Mouse (Mus musculus): ENCODE measurements around the gene Bend3.

Bend3 gene

DNA sequence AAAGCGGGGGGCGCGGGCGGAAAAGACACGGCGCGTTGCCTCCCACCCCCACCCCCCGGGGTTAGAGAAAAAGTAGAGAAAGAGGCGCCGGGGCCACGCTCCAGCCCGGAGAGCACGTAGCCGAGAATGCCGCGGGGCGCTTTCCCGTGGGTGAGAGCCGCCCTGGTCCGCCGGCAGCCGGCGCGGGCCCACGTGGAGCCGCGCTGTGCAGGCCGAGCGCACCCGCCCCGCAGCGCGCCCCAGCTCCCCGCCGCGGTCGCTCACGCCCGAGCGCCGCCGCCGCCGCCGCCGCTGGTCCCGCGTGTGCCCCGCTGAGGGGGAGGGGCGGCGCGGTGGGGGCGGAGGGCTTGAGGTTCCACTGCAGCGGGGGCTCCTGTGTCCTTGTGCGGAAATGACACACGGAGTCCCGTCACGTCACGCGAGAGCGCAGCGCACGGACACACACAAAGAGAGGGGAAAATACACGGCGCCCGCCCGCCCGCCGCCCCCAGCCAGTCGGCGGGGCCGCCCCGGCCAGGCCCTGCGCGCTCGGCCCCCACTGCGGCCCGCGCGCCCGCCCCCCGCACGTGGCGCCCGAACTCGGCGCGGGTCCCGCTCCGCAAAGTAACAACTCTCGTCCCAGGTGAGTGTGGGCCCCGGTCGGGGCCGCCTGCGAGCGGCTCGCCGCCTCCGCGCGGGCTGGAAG is at the start of gene Bend3:
Gene Bend3 (plus strand): TSS at position 81 of the 685 bp plus-strand sequence.
- DNase-seq (ENCODE audit: low spot score), result peak; percentile 83

DNA sequence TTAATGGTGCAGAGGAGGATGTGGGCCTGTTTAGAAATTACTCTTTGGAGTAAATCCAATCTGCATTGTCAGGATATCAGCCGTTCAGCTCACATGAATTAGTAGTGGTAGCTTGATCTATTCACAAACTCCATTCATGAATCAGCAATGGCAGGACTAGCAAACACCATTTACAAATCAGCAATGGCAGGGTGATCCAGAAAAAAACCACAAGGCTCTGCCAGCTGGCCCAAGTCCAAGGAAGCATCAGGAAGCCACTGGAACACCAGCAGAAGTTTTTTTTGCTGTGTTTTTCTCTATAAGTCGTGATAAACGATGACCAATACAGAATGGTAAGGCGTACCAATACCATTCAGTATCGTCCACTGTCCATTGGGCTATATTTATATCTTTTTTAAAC is 48.0 kb upstream of the Bend3 start:
- no peak for DNase-seq (ENCODE audit: low spot score)

DNA sequence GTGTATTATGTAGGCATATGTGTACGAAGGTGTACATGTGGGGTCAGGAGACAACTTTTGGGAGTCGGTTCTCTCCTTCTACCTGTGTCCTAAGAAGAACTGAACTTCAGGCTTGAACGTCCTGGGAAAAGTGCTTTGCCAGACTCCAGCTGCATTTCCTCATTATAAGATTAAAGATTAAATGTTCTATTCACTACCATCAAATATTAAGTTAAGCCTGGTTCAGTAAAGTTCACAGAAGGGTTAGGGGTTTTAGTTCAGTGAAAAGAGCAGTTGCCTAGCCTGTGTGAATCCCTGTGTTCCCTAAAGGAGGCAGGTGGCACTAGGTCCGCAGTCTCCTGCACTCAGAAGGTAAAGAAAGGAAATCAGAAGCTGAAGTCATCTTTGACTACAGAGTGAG is 44.3 kb upstream of the Bend3 start:
- DNase-seq (ENCODE audit: low spot score), result no peak

DNA sequence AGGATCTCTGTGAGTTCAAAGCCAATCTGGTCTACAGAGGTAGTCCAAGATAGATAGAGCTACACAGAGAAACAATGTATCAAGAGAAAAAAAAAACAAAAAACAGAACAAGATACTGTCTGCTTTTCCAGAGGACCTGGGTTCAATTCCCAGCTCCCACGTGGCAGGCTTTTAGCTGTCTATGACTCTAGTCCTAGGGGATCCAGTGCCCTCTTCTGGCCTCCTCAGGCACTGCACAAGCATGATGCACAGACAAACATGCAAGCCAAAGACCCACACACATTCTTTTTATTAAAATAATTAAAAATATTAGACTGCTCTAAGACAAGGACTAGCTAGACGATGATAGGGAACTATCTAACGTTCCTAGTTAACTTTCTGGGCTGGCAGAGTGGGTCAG is 42.9 kb upstream of the Bend3 start:
- no peak for DNase-seq (ENCODE audit: low spot score)

DNA sequence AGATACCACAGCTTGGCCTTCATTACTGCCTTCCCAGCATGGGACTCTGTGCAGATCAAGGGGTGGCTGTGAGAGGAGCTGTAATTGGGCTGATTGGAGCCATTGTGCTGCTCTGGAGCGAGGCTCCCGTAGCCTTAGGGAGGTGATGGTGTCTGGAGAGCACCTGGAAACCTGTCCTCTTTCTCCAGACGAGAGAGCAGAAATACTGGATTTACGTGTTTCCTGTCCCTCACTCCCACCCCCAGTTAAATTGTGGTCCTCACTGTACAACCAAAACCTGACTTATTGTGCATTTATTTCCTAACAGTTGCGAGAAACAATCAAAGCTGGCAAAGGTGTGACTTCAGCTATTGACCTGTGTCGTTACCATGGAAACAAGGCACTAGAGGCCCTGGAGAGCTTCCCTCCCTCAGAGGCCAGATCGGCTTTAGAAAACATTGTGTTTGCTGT is 39.1 kb upstream of the Bend3 start:
- DNase-seq (ENCODE audit: low spot score), result no peak

DNA sequence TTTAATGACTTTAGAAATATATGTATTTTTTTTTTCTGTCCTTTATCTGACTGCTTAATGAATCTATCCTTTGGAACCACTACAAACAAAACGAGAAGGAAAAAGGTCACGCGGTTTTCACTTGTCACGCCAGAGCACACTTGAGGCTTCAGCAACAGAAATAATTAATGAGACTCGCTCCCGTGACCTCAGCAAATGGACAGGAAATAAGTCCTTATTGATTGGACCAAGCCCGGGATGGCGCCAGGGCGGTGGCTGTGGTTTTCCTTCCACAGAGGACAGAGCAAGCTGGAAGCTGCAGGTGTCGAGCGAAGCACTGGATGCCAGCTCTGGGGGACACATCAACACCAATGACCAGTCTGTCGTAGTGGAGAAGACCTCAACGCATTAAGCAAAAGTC is 38.6 kb upstream of the Bend3 start:
- DNase-seq (ENCODE audit: low spot score), result no peak

DNA sequence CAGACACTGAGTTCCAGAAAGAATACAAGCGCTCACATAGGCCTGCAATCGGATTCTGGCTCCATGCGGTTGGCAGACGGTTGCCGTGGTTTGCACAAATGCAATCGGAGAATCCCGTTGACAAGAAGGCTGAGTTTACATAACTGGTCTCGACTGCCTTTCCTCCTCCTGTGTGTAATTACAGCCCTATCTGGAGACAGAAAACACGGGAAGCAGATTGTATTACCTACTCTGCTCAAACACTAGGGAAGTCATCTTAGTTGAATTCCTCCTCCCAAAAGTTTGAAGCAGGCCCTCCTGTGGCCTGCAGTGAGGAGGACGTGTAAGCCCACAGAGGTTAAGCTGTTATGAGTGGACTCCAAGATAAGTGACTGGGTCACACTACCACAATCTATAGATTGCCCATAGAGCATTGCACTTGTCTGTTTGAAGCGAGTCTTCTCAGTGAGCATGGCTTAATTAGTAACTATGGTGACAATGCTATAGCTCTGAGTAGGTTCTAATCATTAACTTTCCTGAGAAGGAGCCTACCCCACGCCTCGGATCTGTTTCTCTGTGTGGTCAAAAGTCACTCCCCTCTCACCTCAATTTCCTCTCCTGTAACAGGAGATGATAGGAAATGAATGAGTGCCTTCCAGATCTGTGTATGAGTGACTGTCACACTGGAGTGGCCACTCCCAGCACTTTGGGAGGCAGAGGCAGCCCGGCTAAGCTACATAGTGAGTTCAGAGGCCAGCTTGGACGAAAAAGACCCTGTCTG is 37.5 kb upstream of the Bend3 start:
- no peak for DNase-seq (ENCODE audit: low spot score)

DNA sequence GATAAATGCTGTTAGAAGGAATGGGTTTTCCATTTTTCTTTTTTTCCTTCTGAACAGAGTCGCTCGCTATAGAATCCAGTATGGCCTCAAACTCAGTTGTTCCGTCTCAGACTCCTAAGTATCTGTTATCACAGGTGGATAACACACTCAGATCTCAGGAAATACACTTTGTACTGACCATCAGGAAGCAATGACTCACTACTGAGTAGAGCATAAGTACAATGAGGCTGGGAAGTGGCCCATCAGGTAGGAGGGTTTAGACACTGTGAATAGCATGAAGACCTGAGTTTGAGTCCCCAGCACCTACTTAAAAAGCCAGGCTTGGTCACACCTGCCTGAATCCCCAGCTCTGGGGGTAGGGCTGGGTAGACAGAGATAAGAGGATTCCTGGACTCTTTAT is 30.0 kb upstream of the Bend3 start:
- no peak for DNase-seq (ENCODE audit: low spot score)

DNA sequence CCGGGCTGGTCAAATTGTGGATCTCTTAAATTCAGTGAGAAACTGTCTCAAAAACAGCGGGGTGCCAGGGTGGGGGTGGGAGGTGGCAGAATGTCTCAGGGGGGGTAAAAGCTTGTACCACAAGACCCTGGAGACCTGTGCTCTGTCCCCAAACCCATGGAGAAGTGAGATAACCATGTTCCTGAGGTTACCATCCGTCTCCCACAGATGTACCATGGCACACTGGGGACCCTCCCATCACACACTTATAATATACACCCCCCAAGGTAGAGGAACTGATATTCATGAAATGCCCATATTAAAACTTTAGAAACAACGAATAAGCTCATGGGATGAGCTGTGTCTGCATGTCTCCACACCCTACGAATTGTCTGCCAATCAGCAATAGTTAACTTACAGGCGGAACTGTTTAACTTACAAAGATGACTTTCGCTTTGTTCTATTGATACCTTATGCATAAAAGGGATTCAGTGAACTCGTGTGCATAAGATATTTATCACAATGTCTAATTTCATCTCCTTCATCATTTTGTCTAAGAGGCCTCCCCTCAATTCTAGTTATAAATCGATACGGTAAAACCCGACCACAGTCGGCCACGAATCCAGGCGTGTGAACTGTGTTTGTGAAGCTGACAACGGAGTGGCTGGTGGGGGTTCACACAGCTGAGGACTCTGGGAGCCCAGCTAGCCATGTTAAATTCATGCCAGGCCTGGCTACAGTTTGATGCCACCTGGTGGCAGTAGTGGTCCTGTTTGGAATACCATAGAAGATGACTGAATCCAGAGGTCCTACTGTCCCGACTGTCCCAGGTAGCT is 26.6 kb upstream of the Bend3 start:
- DNase-seq (ENCODE audit: low spot score), result peak; percentile 83

DNA sequence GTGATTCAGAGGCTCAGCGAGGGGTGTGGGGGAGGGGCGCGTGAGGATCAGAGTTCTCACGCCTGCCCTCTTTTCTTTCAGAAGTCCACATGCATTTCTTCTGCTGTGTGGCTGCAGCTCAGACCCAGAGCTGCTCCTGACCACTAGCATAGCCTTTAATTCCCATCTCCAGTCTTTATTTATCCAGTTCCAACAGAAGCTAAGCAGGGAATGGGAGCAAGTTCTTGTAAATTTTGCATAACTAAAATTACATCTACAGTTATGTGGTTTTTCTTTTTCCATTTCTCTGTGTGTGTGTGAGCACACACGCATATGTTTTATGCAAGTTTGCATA is 26.0 kb upstream of the Bend3 start:
- DNase-seq (ENCODE audit: low spot score), result no peak

DNA sequence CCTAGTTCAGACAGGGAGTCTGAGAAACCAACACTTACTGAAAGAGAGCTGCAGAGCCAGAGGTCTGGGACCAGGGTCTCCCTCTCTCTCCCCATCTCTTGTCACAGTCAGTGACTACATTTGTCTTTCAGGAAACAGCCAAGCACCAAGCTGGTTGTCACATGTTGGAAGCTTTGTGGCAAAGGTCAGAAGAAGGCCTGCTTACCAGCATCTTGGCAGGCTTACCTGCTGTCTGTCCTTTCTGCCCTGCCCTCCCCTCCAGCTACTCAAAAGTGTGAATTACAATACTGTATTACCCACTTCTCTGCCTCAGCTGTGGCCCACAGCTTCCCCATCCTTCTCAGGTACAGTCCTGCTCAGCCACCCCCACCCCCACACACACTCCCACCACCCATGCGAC is 24.4 kb upstream of the Bend3 start:
- DNase-seq (ENCODE audit: low spot score), result no peak

DNA sequence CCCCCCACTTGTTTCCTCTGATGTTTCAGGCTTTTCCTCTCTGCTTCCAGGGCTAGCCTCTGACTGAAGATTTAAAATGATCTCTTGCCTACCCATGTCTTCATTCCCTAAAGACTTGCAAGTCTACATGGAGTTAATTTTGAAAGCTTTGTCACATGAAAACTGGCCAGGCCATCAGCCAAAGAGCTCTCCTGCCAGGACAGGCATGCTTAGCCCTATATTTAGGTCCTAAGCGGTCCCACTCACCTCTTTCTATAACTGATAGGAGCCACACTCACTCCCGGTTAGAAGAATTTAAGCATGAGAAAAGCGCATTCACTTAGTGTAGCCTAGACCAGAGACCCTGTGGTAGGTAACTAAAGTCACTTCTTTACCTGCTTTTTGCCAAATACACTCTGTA is 24.0 kb upstream of the Bend3 start:
- DNase-seq (ENCODE audit: low spot score), result no peak

DNA sequence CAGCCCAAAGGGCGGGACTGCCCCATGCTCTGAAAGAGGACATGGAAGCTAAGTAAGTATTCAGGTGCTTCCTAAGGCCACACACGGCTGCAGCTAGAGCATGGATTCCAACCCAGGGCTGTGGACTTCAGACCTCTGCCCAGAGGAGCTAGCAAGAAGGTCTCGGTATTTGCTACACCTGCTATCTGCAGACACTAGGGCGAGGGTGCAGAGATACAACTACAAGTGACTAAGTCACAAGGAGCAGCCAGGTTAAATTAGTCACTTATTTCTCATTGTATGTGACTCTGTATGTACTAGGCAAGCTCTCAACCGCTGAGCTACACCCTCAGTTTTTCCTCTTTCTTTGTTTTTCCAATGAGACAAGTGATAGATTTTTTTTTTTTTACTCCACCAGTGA is 15.8 kb upstream of the Bend3 start:
- no peak for DNase-seq (ENCODE audit: low spot score)

DNA sequence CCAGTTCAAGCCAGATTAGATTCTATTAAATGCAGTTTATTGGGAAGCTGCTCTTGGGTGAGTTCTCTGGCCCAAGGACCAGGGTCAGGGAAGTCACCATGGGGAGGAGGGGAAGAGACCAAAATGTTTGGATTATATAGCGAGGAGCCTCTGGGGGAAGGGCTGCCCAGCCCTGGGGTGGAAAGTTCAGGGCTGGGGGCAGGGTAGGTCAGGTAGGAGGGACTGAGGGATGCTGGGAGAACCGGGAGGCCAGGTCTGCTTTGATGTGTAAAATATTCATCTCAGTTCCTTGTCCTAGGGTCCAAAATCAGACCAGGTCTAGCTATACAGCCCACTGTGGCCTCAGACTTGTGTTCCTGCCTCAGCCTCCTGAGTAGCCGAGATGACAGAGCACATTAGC is 15.4 kb upstream of the Bend3 start:
- DNase-seq (ENCODE audit: low spot score), result no peak

DNA sequence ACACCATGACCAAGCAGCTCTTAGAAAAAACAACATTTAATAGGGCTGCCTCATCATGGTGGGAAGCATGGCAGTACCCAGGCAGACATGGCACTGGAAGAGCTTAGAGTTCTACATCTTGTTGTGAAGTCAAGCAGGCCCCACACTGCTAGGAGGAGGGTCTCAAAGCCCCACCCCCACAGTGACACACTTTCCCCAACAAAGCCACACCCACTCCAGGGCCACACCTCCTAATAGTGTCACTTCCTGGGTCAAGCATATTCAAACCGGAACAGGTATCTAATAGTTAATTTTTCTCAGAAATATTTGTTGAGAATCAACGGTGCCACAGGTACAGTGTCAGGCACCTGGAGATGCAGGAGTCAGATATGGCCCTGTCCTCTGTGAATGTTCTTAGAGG is 12.4 kb upstream of the Bend3 start:
- DNase-seq (ENCODE audit: low spot score), result no peak

DNA sequence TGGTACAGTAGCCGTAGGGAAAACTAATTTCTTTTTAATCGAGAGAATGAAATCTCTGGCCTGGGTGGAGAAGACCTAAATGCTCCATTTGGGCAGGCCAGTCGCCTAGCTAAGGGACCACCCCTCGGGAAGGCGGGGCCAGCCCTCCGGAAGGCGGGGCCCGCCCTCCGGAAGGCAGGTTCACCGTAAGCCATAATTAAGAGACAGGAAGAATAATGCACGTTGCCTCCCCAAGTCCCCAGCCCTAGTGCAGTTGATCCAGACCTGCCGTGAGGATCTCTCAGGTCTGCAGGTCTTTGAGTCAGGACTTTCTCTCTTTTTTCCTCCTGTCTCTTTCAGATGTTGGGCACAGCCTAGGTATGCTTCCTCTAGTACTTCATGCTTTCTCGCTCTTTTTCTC is 11.0 kb upstream of the Bend3 start:
- no peak for DNase-seq (ENCODE audit: low spot score)

DNA sequence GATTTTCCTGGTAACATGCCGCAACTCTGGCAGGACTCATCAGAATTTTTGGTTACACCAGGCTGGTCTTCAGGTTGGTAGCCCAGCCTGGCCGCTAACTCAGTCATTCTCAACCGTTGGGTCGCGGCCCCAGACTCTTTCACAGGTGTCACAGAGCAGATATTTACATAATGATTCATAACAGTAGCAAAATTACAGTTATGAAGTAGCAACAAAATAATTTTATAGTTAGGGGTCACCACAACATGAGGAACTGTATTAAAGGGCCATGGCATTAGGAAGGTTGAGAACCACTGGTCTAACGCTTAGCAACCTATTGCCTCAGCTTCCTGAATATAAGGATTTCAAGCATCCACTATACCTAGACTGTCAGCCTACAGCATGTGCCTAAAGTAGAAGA is 10.3 kb upstream of the Bend3 start:
- no peak for DNase-seq (ENCODE audit: low spot score)

DNA sequence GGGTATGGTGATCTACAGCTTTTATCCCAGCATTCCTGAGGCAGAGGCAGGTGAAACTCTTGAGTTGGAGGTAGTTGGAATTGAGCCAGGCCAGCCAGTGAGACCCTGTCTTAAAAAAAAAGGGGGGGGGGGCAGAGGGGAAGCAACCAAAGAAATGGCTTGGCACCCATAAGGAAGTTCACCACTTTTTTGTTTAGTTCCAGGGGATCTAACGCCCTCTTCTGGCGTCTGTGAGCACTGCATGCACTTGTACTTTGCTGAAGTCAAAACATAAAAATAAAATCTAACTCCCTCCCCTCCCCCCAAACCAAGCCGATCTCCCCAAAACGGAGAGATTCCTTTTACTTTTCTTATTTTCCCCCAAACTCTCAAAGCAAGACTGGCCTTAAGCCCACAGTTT is 3.3 kb upstream of the Bend3 start:
- DNase-seq (ENCODE audit: low spot score), result peak; percentile 65

DNA sequence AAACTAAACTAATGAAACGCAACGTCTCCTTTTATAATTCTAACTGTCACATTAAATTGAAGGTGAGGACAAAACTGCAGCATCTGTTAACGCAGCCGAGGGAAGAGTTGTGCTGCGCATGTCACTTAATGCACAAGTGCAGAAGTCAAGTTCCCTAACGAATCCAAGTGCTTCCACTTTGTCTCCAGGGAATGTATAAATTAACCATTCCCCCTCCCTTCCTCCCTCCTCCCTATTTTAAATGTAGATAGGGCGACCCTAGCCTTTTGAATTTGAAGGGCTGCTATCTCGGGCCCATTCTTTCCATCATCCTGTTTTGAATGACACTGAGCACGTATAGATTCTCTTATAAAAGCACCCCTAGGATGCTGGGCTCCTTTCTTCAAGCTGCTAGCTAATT is 1.2 kb upstream of the Bend3 start:
- no peak for DNase-seq (ENCODE audit: low spot score)

DNA sequence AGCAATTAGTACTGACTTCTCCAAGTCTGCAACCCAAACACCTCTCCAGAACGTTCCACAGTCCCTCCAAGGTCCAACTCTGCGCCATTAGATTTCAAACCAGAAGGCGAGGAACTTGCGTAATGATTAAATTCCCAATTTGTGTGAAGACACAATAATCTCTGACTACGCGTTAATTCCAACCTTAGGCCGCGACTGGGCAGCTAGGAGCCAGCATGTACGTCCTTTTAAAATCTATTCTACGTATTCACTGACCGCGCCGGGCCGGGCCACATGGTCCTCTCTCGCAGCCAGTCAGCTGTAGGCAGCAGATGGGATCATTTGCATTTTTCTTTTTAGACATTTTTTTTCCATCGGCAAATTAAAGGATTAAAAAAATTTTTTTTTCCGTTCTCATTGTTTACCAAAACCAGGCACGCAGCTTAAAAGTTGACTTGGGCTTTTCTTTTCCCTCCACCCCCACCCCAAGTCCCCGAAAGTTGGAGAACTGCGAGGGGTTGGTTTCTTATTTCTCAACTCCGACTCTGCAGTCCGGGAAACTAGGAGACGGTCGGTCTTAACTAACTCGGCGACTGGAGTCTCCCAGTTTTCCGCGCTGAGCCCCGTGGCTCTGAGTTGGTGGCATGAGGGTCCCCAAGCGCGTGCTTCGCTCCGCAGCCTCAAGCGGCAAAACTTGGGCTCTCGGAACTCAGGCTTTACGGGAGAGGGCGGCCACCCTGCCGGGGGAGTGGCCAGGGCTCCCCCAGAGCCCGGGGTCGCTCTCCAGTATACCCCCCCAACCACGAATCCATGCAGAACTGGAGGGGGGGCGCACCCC is 558 bp upstream of the Bend3 start:
- peak; percentile 67 for DNase-seq (ENCODE audit: low spot score)

DNA sequence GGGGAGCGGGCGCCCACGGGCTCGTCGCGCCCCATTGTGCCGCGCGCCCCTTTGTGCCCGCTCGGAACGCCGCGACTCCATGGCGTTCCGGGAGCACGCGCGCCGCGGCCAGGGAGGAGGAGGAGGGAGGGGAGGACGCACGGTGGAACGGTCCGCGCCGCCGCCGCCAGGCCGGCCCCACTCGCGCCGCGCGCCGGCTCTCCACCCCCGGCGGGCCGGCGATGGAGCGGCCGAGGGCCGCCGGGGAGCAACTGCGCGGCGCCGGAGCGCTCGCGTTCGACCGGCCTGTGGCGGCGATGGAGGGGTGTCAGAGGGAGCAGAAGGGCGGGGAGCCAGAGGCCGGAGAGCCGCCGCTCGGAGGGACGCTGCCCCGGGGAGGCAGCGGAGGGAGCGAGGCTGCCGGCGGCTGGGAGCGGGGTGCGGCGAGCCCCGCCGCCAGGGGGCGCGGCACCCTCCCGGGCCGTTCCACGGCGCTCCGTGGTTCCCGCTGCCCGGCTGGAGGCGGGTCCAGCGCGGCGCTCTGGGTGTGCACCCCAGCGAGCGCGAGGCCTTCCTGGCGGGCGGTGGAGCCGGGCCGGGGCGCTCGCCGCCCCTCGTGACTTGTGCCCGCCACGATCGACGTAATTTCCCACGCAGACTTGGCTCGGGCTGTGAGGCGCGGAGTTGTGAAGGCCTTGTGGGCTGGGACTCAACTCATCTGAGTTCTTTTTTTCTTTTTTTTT is 966 bp downstream of the Bend3 start:
- peak; percentile 87 for DNase-seq (ENCODE audit: low spot score)
